Mouse (Mus musculus): Measurements from ENCODE around the gene Poldip2.

- no peak for TF ChIP-seq TAL1 (IDR thresholded peaks at IDR 0.05; ENCODE audit: low read length)
- TF ChIP-seq GATA1 (IDR thresholded peaks at IDR 0.05; ENCODE audit: low read length), result no peak
These were observed 46.9 kb upstream of the Poldip2 start for GRCm38 (mm10) chr11:78465116-78465515.

Data from erythroblast, embryonic 14.5 days (primary cell).